Comparison of ENCODE assay signal across 28 mouse cellular contexts in the genomic region with DNA sequence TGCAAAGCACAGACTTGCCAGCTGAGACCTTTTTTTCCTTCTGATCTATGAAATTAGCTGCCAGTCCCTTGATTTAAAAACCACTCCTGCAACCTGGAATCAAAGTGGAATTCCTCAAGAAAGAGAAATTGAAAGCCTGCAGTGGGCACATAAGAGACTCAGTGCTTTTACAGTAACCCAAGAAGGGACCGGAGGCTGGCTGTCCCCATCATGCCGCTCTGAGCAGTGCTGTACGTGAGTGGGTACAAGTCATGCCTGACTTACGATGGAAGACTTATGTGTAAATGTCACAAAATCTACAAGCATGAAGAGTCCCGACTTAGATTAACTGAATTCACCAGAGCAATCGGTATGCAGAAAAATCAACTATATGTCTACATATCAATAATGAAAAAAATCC.
"Had no signal": no experiment of that assay in that cellular context is flagged by ENCODE, and none has a peak within 500 bp of the region (broad histone marks: within the 10 kb centered on the region; RNA-seq: fewer than 3 reads in every experiment).

No protein-coding gene starts in this region.

- H3K4me3 ChIP-seq: embryonic facial prominence, embryonic 10.5 days; embryonic facial prominence, embryonic 12.5 days; embryonic facial prominence, embryonic 13.5 days; embryonic facial prominence, embryonic 15.5 days; erythroblast, embryonic 14.5 days; forebrain, embryonic 10.5 days; forebrain, embryonic 12.5 days; forebrain, embryonic 13.5 days; forebrain, embryonic 15.5 days; gastrocnemius, adult 2 months; heart, adult 2 months had no signal

- H3K9me3 ChIP-seq: embryonic facial prominence, embryonic 10.5 days; embryonic facial prominence, embryonic 12.5 days; embryonic facial prominence, embryonic 13.5 days; embryonic facial prominence, embryonic 15.5 days; forebrain, embryonic 10.5 days; forebrain, embryonic 12.5 days; forebrain, embryonic 13.5 days; forebrain, embryonic 15.5 days had no signal

- DNase-seq: cerebellum, adult 2 months; cerebellum, adult 8-10 months; cerebellum, adult 9-10 months; cerebellum, adult 9-11 months; cerebellum, postnatal 10 days; cerebellum, postnatal 14 days; cerebellum, postnatal 25 days; cerebellum, postnatal 36 days; embryo, embryonic 11 days; forebrain, postnatal 0 days; gastrocnemius, adult 2 months; gastrocnemius, postnatal 10 days; gastrocnemius, postnatal 14 days; gastrocnemius, postnatal 25 days; gastrocnemius, postnatal 36 days; heart, adult 18-20 months; heart, adult 2 months had no signal

- H3K27me3 ChIP-seq: embryonic facial prominence, embryonic 12.5 days; embryonic facial prominence, embryonic 13.5 days; embryonic facial prominence, embryonic 15.5 days; forebrain, embryonic 12.5 days; forebrain, embryonic 13.5 days; forebrain, embryonic 15.5 days had no signal

- H3K36me3 ChIP-seq: embryonic facial prominence, embryonic 10.5 days; embryonic facial prominence, embryonic 12.5 days; embryonic facial prominence, embryonic 13.5 days; embryonic facial prominence, embryonic 15.5 days; forebrain, embryonic 10.5 days; forebrain, embryonic 12.5 days; forebrain, embryonic 15.5 days had no signal

- H3K27ac ChIP-seq: embryonic facial prominence, embryonic 10.5 days; embryonic facial prominence, embryonic 12.5 days; embryonic facial prominence, embryonic 13.5 days; embryonic facial prominence, embryonic 15.5 days; forebrain, embryonic 10.5 days; forebrain, embryonic 12.5 days; forebrain, embryonic 13.5 days; forebrain, embryonic 15.5 days; gastrocnemius, adult 2 months; heart, adult 2 months had no signal

- H3K4me1 ChIP-seq: embryonic facial prominence, embryonic 10.5 days; forebrain, embryonic 10.5 days; forebrain, embryonic 12.5 days; forebrain, embryonic 13.5 days had no signal

- ATAC-seq: forebrain, embryonic 13.5 days; forebrain, embryonic 14.5 days; forebrain, embryonic 15.5 days; forebrain, embryonic 16.5 days; forebrain, postnatal 0 days had no signal

- H3K4me2 ChIP-seq: embryonic facial prominence, embryonic 12.5 days; embryonic facial prominence, embryonic 13.5 days; embryonic facial prominence, embryonic 15.5 days; forebrain, embryonic 12.5 days; forebrain, embryonic 13.5 days; forebrain, embryonic 15.5 days had no signal

- H3K9ac ChIP-seq: embryonic facial prominence, embryonic 12.5 days; embryonic facial prominence, embryonic 13.5 days; embryonic facial prominence, embryonic 15.5 days; forebrain, embryonic 12.5 days; forebrain, embryonic 13.5 days; forebrain, embryonic 15.5 days; forebrain, postnatal 0 days had no signal
